ENCODE assay signal across 8 mouse cellular contexts in genomic region chr4:43561436-43561996, GRCm38 (mm10). TPM values are rescaled to one million over a fixed set of nuclear protein-coding genes. Genes with fewer than 3 reads are reported as not detected.
DNase-seq lines count a peak whose midpoint lies in the region; ATAC-seq and TF ChIP-seq lines count a peak whose summit lies in the region.

No protein-coding gene starts in this region.

- no peak for TF ChIP-seq CTCF in lung, embryonic 14.5 days (IDR thresholded peaks at IDR 0.05; ENCODE audit: low read depth)
- TF ChIP-seq CTCF in midbrain, postnatal 0 days (IDR thresholded peaks at IDR 0.05): no peak

- WGBS in lung, embryonic 14.5 days: 1% methylated on average over 16 of the region's 16 CpGs
- 2% methylated on average over 16 of the region's 16 CpGs for WGBS in embryonic facial prominence, embryonic 14.5 days
- WGBS in intestine, embryonic 15.5 days: 2% methylated on average over 16 of the region's 16 CpGs
- 1% methylated on average over 16 of the region's 16 CpGs for WGBS in midbrain, postnatal 0 days

- no peaks in the 10 kb centered on the region for H3K27me3 ChIP-seq in lung, embryonic 14.5 days (ENCODE audit: insufficient read depth, low read length)
- H3K27me3 ChIP-seq in embryonic facial prominence, embryonic 14.5 days (replicated peaks; ENCODE audit: control insufficient read depth, insufficient read depth, low read length): no peaks in the 10 kb centered on the region
- H3K27me3 ChIP-seq in intestine, embryonic 15.5 days (replicated peaks): no peaks in the 10 kb centered on the region
- H3K27me3 ChIP-seq in midbrain, postnatal 0 days (ENCODE audit: insufficient read depth, low read length): no peaks in the 10 kb centered on the region

- H3K27ac ChIP-seq in lung, embryonic 14.5 days (ENCODE audit: low read depth): peak overlapping the region; percentile 100
- H3K27ac ChIP-seq in embryonic facial prominence, embryonic 14.5 days (replicated peaks; ENCODE audit: low read depth, low read length): peak overlapping the region; percentile 99
- peak overlapping the region; percentile 100 for H3K27ac ChIP-seq in intestine, embryonic 15.5 days
- peak overlapping the region; percentile 93 for H3K27ac ChIP-seq in midbrain, postnatal 0 days (ENCODE audit: low read depth, low read length)

- H3K9me3 ChIP-seq in lung, embryonic 14.5 days (ENCODE audit: low read depth, low read length): no peaks in the 10 kb centered on the region
- H3K9me3 ChIP-seq in embryonic facial prominence, embryonic 14.5 days (ENCODE audit: control insufficient read depth, low read length): no peaks in the 10 kb centered on the region
- H3K9me3 ChIP-seq in intestine, embryonic 15.5 days: no peaks in the 10 kb centered on the region
- H3K9me3 ChIP-seq in midbrain, postnatal 0 days (ENCODE audit: low read length): no peaks in the 10 kb centered on the region

- ATAC-seq in lung, embryonic 14.5 days (ENCODE audit: insufficient read depth): no peak
- no peak; the same call in 1 of the 2 replicates for ATAC-seq in embryonic facial prominence, embryonic 14.5 days (ENCODE audit: low read depth)
- ATAC-seq in intestine, embryonic 15.5 days: peak; percentile 19
- peak; percentile 25 for ATAC-seq in midbrain, postnatal 0 days (ENCODE audit: low FRiP score)

- H3K36me3 ChIP-seq in lung, embryonic 14.5 days (ENCODE audit: insufficient read depth): peaks cover 23% of the 10 kb centered on the region
- H3K36me3 ChIP-seq in embryonic facial prominence, embryonic 14.5 days (ENCODE audit: control insufficient read depth, insufficient read depth, low read length): peaks cover 23% of the 10 kb centered on the region
- peaks cover 21% of the 10 kb centered on the region for H3K36me3 ChIP-seq in intestine, embryonic 15.5 days
- peaks cover 28% of the 10 kb centered on the region for H3K36me3 ChIP-seq in midbrain, postnatal 0 days (ENCODE audit: insufficient read depth, low read length)

- H3K9ac ChIP-seq in lung, embryonic 14.5 days: peak overlapping the region; percentile 96
- peak overlapping the region; percentile 93 for H3K9ac ChIP-seq in embryonic facial prominence, embryonic 14.5 days (ENCODE audit: low read depth, low read length)
- H3K9ac ChIP-seq in intestine, embryonic 15.5 days: peak overlapping the region; percentile 88
- H3K9ac ChIP-seq in midbrain, postnatal 0 days (replicated peaks; ENCODE audit: low read length, poor library complexity, severe bottlenecking): peak overlapping the region; percentile 87

- peaks cover 35% of the 10 kb centered on the region for H3K4me1 ChIP-seq in lung, embryonic 14.5 days (ENCODE audit: insufficient read depth)
- peaks cover 39% of the 10 kb centered on the region for H3K4me1 ChIP-seq in embryonic facial prominence, embryonic 14.5 days (ENCODE audit: control insufficient read depth, insufficient read depth, low read length)
- H3K4me1 ChIP-seq in intestine, embryonic 15.5 days (replicated peaks): peaks cover 52% of the 10 kb centered on the region
- H3K4me1 ChIP-seq in midbrain, postnatal 0 days (ENCODE audit: insufficient read depth, low read length): peaks cover 23% of the 10 kb centered on the region

- peak overlapping the region; percentile 85 for H3K4me3 ChIP-seq in lung, embryonic 14.5 days (ENCODE audit: low read depth, low read length)
- H3K4me3 ChIP-seq in embryonic facial prominence, embryonic 14.5 days (ENCODE audit: low read depth, low read length): peak overlapping the region; percentile 96
- H3K4me3 ChIP-seq in intestine, embryonic 15.5 days (replicated peaks): peak overlapping the region; percentile 65
- peak overlapping the region; percentile 92 for H3K4me3 ChIP-seq in midbrain, postnatal 0 days (ENCODE audit: low read depth, low read length)

- H3K4me2 ChIP-seq in lung, embryonic 14.5 days: peak overlapping the region; percentile 92
- peak overlapping the region; percentile 88 for H3K4me2 ChIP-seq in embryonic facial prominence, embryonic 14.5 days (ENCODE audit: low read depth, low read length)
- peak overlapping the region; percentile 76 for H3K4me2 ChIP-seq in intestine, embryonic 15.5 days (replicated peaks)
- peak overlapping the region; percentile 86 for H3K4me2 ChIP-seq in midbrain, postnatal 0 days (ENCODE audit: low read depth, low read length, poor library complexity, severe bottlenecking)

- no peak for DNase-seq in lung, embryonic 14.5 days
- DNase-seq in lung, postnatal 36 days: no peak
- no peak for DNase-seq in embryonic facial prominence, embryonic 14.5 days (ENCODE audit: low spot score)
- peak; percentile 8 for DNase-seq in midbrain, postnatal 0 days (ENCODE audit: low spot score)
- DNase-seq in adrenal gland, adult 8-10 months: no peak
- DNase-seq in adipocyte (ENCODE audit: low spot score): no peak
- no peak for DNase-seq in layer of hippocampus, adult 11-12 months (ENCODE audit: low spot score)

RNA-seq across cellular contexts. Expression of gene Creb3, which starts 0.6 kb away (rescaled TPM):
- polyA plus RNA-seq in lung, embryonic 14.5 days (2014; fragmentation: Nextera tagmentation; extraction: Ambion mirVana): 47.2 and 52.8 TPM in 2 replicates
- polyA plus RNA-seq in embryonic facial prominence, embryonic 14.5 days (2014; fragmentation: Nextera tagmentation; extraction: Ambion mirVana): 79.6 and 83.0 TPM in 2 replicates
- polyA plus RNA-seq in intestine, embryonic 15.5 days (2015; fragmentation: Nextera tagmentation; extraction: Ambion mirVana): 62.7 and 69.5 TPM in 2 replicates
- total RNA-seq in midbrain, postnatal 0 days (2014; rRNA removed): 45.4 and 50.4 TPM in 2 replicates
- polyA plus RNA-seq in midbrain, postnatal 0 days (2015; fragmentation: Nextera tagmentation; extraction: Ambion mirVana): 85.2 and 91.2 TPM in 2 replicates
- 100 to 1,000 TPM; 141 to 201 (median 150) TPM for total RNA-seq in adrenal gland, adult 8-10 months (2022)

RNA-seq across cellular contexts. Expression of gene Tln1, which starts 1.0 kb away (rescaled TPM):
- polyA plus RNA-seq in lung, embryonic 14.5 days (2014; fragmentation: Nextera tagmentation; extraction: Ambion mirVana): 84.9 and 93.8 TPM in 2 replicates
- polyA plus RNA-seq in embryonic facial prominence, embryonic 14.5 days (2014; fragmentation: Nextera tagmentation; extraction: Ambion mirVana): 67.8 and 70.2 TPM in 2 replicates
- polyA plus RNA-seq in intestine, embryonic 15.5 days (2015; fragmentation: Nextera tagmentation; extraction: Ambion mirVana): 61.4 and 61.9 TPM in 2 replicates
- 41.3 and 44.4 TPM in 2 replicates for total RNA-seq in midbrain, postnatal 0 days (2014; rRNA removed)
- 72.4 and 75.7 TPM in 2 replicates for polyA plus RNA-seq in midbrain, postnatal 0 days (2015; fragmentation: Nextera tagmentation; extraction: Ambion mirVana)
- 100 to 1,000 TPM; 249 to 319 (median 289) TPM for total RNA-seq in adrenal gland, adult 8-10 months (2022)

RNA-seq across cellular contexts. Expression of gene Rgp1, which starts 17.0 kb away (rescaled TPM):
- polyA plus RNA-seq in lung, embryonic 14.5 days (2014; fragmentation: Nextera tagmentation; extraction: Ambion mirVana): 28.2 and 31.9 TPM in 2 replicates
- 25.1 and 25.7 TPM in 2 replicates for polyA plus RNA-seq in embryonic facial prominence, embryonic 14.5 days (2014; fragmentation: Nextera tagmentation; extraction: Ambion mirVana)
- polyA plus RNA-seq in intestine, embryonic 15.5 days (2015; fragmentation: Nextera tagmentation; extraction: Ambion mirVana): 20.9 and 23.3 TPM in 2 replicates
- total RNA-seq in midbrain, postnatal 0 days (2014; rRNA removed): 20.6 and 22.6 TPM in 2 replicates
- polyA plus RNA-seq in midbrain, postnatal 0 days (2015; fragmentation: Nextera tagmentation; extraction: Ambion mirVana): 12.3 and 12.4 TPM in 2 replicates
- 10 to 100 TPM; 41.0 to 66.1 (median 56.9) TPM for total RNA-seq in adrenal gland, adult 8-10 months (2022)

RNA-seq across cellular contexts. Expression of gene Gba2, which starts 17.2 kb away (rescaled TPM):
- 18.6 and 19.3 TPM in 2 replicates for polyA plus RNA-seq in lung, embryonic 14.5 days (2014; fragmentation: Nextera tagmentation; extraction: Ambion mirVana)
- polyA plus RNA-seq in embryonic facial prominence, embryonic 14.5 days (2014; fragmentation: Nextera tagmentation; extraction: Ambion mirVana): 15.1 and 19.1 TPM in 2 replicates
- 13.7 and 15.4 TPM in 2 replicates for polyA plus RNA-seq in intestine, embryonic 15.5 days (2015; fragmentation: Nextera tagmentation; extraction: Ambion mirVana)
- total RNA-seq in midbrain, postnatal 0 days (2014; rRNA removed): 29.3 and 56.4 TPM in 2 replicates
- polyA plus RNA-seq in midbrain, postnatal 0 days (2015; fragmentation: Nextera tagmentation; extraction: Ambion mirVana): 47.5 and 50.6 TPM in 2 replicates
- total RNA-seq in adrenal gland, adult 8-10 months (2022): 10 to 100 TPM; 11.1 to 19.1 (median 15.7) TPM

RNA-seq across cellular contexts. Expression of gene Msmp, which starts 22.8 kb away (rescaled TPM):
- polyA plus RNA-seq in lung, embryonic 14.5 days (2014; fragmentation: Nextera tagmentation; extraction: Ambion mirVana): not detected in 2 replicates
- polyA plus RNA-seq in embryonic facial prominence, embryonic 14.5 days (2014; fragmentation: Nextera tagmentation; extraction: Ambion mirVana): 1.3 and 1.5 TPM in 2 replicates
- 0.75 TPM in 1 of 2 replicates, not detected in the other for polyA plus RNA-seq in intestine, embryonic 15.5 days (2015; fragmentation: Nextera tagmentation; extraction: Ambion mirVana)
- total RNA-seq in midbrain, postnatal 0 days (2014; rRNA removed): not detected in 2 replicates
- polyA plus RNA-seq in midbrain, postnatal 0 days (2015; fragmentation: Nextera tagmentation; extraction: Ambion mirVana): 1.4 and 2.5 TPM in 2 replicates
- total RNA-seq in adrenal gland, adult 8-10 months (2022): 1 to 10 TPM; 2.0 to 2.7 (median 2.4) TPM

Comparison
In these comparisons a context has a peak if more than half of its experiments do, and no peak if none do; other contexts are left out.
1. ATAC-seq: peak in intestine, embryonic 15.5 days (single experiment) and midbrain, postnatal 0 days (single experiment); none in lung, embryonic 14.5 days (single experiment) and embryonic facial prominence, embryonic 14.5 days (single experiment).
2. Peak in every context shown above with its lines, with median percentiles within 50 percentile points of each other: H3K27ac ChIP-seq, H3K4me2 ChIP-seq, H3K4me3 ChIP-seq and H3K9ac ChIP-seq.